Mouse (Mus musculus) 3134 (cell line): Measurements from ENCODE around the gene Gm12248.

ENCODE experiments used
- DNase-seq: peaks from one replicate; pipeline ENCODE4 v3.0.0-alpha.2; 2011; ENCODE audit warnings: low spot score; ENCODE audit not compliant: insufficient read length; ENCODE audit errors: extremely low read depth

The Gm12248 gene

GRCm38 (mm10) chr11:58093021-58093528, at the start of gene Gm12248:
TSS of gene Gm12248 (minus strand) at chr11:58093134.
- peak; percentile 58 for DNase-seq

- DNase-seq: no peak
Measured at GRCm38 (mm10) chr11:58139466-58139865, 46.5 kb upstream of the Gm12248 start.

GRCm38 (mm10) chr11:58138821-58139220, 45.9 kb upstream of the Gm12248 start:
- no peak for DNase-seq

GRCm38 (mm10) chr11:58136677-58137076, 43.7 kb upstream of the Gm12248 start:
- no peak for DNase-seq

GRCm38 (mm10) chr11:58135296-58135695, 42.4 kb upstream of the Gm12248 start:
- DNase-seq: no peak

GRCm38 (mm10) chr11:58134869-58135268, 41.9 kb upstream of the Gm12248 start:
- no peak for DNase-seq

GRCm38 (mm10) chr11:58132026-58132425, 39.1 kb upstream of the Gm12248 start:
- DNase-seq: no peak

- no peak for DNase-seq
Measured at GRCm38 (mm10) chr11:58129302-58129843, 36.4 kb upstream of the Gm12248 start.

GRCm38 (mm10) chr11:58127544-58127943, 34.6 kb upstream of the Gm12248 start:
- DNase-seq: no peak

- peak; percentile 13 for DNase-seq
Measured at GRCm38 (mm10) chr11:58126397-58127160, 33.6 kb upstream of the Gm12248 start.

- no peak for DNase-seq
Measured at GRCm38 (mm10) chr11:58125021-58125420, 32.1 kb upstream of the Gm12248 start.

GRCm38 (mm10) chr11:58123711-58124110, 30.8 kb upstream of the Gm12248 start:
- DNase-seq: no peak

GRCm38 (mm10) chr11:58121351-58121750, 28.4 kb upstream of the Gm12248 start:
- DNase-seq: no peak

- no peak for DNase-seq
Measured at GRCm38 (mm10) chr11:58120655-58121054, 27.7 kb upstream of the Gm12248 start.

GRCm38 (mm10) chr11:58117044-58117652, 24.2 kb upstream of the Gm12248 start:
- DNase-seq: peak; percentile 45

- no peak for DNase-seq
Measured at GRCm38 (mm10) chr11:58116560-58116959, 23.6 kb upstream of the Gm12248 start.

GRCm38 (mm10) chr11:58107664-58108337, 14.9 kb upstream of the Gm12248 start:
- DNase-seq: no peak

- peak; percentile 25 for DNase-seq
Measured at GRCm38 (mm10) chr11:58107009-58107408, 14.1 kb upstream of the Gm12248 start.

- DNase-seq: no peak
Measured at GRCm38 (mm10) chr11:58104351-58104791, 11.4 kb upstream of the Gm12248 start.

GRCm38 (mm10) chr11:58103697-58104306, 10.9 kb upstream of the Gm12248 start, which contains the start of gene Cnot8:
TSS of gene Cnot8 (plus strand) at chr11:58104153.
- peak; percentile 99 for DNase-seq

- no peak for DNase-seq
Measured at GRCm38 (mm10) chr11:58103344-58103653, 10.4 kb upstream of the Gm12248 start.
